Mouse (Mus musculus) lung, adult 18-20 months (tissue): ENCODE results near the gene Nabp1.

Experiments used
- DNase-seq, 2 experiments: peaks; one replicate each; pipeline ENCODE4 v3.0.0; 2022; ENCODE audit warnings: mixed read lengths in 2 of 2

Gene Nabp1

DNA sequence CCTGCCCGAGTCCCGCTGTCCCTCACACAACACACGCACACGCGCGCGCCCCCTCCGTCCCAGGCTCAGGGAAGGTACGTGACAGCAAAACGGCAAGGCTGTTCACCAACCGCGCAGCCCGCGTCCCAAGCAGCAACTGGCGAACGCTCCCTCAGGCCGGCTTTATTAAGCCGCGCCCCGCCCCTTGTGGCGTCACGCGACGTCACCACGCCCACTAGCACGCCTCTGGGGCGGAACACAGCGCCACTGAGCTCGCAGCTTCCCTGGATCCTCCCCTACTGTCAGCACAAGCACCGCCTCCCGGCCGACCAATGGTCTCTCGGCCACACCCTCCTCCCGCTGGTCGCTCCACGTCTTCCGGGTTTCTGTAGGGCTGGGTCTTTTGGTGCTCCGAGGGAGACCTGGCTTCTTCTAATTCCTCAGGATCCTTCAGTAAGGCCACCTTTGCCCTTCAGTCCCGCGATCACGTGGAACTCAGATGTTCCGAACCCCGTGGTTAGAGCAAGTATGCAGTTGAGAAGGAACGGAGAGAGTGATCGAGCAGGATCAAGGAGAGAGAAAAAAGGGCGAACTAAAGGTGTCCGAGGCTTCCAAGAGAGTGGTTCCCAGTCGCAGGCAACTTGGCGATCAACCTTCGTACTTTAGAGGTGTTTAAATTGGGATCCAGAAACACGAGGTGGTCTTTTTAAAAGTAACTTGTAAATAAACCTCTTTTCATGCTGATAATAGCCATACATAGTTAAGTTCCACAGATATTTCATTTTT, at the start of gene Nabp1:
Gene Nabp1, minus strand, starts transcription at position 164 of the 765 bp plus-strand sequence.
- peak; percentile 99 for DNase-seq

DNA sequence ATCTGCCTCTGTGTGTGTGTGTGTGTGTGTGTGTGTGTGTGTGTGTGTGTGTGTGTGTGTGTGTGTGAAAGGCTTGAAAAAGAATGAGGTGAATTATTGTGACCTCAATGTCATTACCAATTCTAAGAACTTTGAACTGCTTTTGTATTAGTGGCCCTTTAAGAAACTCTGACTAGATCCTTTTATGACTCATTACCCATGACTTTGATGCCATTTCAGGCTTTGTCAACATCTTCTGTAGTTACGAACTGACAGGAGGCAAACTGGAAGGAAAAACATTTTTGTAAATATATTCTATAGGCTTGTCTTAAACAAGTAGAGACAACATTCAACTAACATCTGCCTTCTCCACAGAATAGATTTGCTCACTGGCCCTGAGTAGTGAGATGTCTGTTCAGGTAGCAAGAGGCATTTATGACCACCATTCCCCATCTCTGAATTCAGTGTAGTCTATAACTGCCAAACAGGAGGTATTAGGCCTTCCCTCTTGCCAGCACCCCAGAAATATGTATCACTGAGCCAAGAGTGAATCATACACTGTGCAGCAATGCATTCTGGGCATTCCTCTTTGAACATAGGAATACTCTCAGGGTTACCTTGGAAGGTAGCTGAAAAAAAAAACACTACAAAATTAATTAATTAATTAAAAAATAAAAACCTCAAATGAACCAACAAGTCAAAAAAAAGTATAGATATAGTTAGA, 47.5 kb upstream of the Nabp1 start:
- no peak for DNase-seq

DNA sequence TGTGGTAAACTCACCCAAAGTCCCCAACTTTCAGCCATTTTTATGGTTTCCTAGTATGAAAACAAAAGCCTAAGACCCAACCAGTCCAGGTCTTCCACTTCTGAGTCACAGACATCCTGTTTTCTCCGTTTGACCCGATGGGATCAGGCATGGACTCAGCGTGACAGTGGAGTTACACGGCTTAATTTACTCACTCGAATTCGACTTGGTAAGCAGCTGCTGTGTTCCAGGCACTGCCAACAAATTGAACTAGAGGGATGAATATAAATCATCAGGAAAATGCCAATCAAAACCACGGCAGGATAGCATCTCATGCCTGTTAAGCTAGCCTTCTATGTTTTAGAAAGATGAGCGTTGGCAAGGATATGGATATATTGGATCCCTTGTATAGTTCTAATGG, 43.4 kb upstream of the Nabp1 start:
- DNase-seq = no peak

DNA sequence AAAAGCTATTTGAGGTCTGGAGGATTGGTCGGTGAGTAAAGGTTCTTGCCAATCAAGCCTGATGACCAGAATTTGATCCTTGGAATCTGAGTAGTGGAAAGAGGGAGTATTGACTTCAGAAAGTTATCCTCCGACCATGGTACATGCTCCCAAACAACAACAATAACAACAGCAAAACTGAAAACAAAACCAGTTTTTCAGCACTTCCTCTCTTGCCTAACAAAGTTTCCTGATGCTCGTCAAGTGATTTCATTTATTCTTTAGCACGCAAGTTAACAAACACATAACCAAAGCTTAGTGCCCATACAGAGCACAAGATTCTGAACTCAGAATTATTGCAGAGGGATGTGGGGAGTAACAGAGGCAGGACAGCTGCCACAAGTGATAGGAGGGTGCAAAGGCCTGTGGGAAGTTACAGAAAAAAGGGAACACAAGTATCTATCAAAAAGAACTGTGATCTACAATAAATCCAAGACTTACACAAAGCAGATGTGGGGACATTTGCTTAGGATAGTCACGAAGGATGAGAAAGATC, 42.1 kb upstream of the Nabp1 start:
- DNase-seq = no peak

DNA sequence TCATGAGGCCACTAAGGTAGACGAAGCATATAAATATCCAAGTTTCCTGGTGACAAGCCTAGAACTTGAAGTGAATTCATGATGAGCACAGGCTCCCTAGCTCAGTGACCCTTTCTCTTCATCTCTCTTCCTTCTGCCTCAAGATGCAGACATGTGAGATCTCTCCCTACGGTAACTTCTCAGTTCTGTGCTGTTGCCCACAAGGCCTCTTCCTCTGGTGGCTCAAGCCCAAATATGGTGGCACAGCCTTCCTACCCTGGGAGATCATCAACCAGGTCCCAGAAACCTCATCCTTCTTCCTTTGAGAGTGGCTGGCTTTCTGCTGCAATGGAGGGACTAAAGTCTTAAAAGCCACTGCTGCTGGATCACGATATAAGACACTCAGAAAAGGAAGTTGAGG, 40.9 kb upstream of the Nabp1 start:
- DNase-seq = no peak

DNA sequence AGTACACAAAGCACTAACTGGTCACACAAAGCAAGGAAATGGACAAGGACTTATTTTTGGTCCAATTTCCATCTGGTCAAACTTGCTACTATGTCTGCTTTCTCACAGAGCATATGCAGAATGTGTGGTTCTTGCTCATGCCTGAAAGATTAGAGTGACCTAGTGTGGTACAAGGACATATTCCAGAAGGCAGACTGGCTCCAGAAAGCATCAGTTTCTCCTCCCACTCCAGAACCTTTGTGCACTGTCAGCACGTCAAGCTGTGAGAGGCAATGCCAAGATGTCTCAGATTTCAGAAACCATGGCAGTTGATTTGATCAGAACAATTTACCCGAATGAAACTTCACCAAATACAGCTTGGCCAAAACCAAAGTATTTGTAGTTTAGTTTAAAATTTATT, 37.4 kb upstream of the Nabp1 start:
- DNase-seq = no peak

DNA sequence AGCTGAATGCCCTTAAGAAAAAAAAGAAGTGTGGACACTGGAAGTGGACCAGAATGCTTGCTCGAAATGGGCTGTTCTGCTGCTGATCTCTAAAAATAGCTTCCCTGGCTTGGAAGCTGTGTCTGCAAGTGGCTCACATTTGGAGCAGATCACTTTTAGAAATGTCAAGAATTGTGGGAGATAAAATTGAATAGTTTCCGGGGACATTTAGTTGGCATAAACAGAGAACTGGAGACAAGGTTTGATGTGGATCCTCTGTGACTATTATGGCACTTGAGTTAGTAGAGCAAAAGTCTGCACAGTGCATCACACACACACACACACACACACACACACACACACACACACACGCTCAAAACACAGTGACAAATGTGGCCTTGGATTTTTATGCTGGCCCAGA, 36.8 kb upstream of the Nabp1 start:
- no peak for DNase-seq

DNA sequence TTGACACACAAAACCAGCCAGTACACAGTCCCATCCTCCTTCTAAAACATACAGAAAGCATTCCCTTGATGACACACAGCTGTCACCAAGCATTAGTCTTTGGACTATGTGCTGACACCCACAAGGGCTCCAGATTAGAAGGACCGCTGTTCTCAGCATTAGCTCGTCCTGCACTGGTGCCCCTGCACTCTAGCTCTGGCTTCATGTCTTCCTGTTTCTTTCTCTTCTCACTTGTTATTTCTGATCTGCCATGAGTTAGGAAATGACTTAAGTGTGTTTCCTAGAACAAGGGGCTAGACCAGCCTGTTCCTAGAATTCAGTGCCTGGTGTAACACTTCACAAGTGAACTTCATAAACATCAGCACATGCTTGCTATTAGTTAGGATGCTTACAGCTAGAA, 36.2 kb upstream of the Nabp1 start:
- no peak for DNase-seq

DNA sequence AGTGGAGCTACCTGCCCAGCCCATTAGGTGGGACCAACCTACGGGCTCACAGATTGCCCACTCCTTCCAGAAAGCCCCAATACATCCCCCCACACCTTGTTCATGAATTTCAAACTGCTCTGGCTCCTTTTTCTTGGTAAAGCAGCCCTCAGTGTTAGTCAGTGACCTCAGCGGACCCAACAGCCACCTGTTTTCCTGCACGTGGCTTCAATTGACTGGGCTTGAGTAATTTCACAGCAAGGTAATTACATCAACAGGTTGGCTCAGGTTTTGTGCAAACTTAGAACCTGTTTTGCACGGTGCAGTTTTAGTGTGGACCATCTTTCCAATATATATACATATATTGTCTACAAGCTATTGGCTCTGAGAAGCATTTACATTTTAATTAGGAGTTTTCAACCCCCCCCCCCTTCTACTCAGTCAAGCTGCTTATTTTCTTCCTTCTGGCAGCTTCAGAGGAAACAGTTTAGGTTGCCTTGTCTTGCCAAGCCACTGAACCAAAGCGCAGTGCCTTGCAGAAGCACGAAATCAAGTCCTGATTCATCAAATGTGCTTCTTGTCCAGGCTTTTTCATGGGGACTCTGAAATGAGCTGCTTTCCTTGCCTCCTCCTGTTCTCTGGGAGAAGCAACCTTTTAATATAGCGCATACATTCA, 35.0 kb upstream of the Nabp1 start:
- peak; percentile 24 to 42 for DNase-seq

DNA sequence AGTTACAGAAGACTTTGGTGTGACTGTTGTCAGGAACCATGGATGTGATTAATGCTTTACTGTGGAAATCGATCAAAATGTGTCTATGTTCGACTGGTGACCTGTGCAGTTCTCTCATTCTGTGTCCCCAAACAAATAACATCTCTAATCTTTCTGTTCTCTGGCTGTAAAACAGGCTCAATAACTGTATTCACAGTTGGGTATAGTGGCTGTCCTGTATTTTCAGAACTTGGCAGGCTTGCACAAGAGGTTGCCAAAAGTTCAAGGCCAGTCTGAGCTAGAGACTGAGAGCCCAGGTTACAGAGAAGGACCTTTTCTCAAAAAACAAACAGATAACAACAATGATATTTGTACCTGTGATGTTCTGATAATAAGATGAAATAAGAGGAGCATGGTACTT, 34.1 kb upstream of the Nabp1 start:
- no peak for DNase-seq

DNA sequence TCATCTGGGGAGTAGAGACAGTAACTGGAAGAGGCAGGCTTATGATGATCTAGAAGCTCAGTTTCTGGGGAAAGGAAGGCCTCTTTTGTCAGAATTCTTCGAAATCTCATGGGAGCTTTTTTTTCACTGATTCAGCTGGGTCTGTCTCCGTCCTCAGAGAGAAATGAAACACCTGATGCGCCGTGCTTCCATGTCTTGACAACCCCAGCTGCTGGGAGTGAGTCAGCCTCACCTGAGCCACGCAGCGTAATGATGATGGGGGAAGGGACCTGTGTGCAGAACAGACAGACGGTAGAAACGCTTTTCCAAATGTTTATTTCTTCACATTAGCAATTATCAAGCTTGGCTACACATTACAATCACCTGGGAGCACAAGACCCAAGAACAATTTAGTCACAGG, 31.6 kb upstream of the Nabp1 start:
- DNase-seq = no peak

DNA sequence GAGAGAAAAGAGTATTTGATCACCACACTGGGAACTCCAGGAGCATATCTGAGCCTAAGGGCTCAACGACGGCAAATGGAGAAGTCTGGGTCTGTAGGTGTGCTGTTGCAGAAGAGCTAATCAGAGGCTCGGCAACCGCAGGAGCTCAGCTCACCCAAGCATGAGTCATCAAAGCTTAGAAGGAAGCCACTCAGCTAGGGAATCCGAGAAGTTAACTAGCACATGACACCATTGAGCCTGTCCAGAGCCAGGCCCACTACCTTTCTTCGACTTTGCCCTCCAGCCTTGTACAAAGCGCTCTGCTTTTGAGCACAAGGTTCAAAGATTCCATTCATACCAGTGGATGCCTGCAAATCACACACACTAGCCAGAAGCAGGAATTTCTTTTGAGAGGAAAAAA, 30.9 kb upstream of the Nabp1 start:
- DNase-seq = peak; percentile 36 to 55

DNA sequence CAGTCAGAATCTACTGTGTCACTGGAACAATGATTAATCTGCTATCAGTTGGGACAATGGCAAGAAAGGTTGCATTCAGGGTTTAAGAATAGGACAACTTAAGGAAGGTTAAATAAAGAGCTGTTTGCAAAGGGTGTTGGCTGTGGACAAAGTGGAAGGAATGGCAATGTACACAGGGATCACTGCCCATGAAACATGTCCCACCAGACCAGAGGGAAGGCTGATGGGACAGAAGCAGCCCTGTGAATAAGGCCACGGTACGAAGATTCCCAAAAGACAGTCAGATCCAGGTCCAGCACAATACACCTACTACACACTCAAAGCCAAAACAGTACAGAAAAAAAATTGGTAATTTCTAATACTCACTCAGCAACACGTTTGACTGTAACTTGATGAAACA, 30.3 kb upstream of the Nabp1 start:
- DNase-seq = no peak

DNA sequence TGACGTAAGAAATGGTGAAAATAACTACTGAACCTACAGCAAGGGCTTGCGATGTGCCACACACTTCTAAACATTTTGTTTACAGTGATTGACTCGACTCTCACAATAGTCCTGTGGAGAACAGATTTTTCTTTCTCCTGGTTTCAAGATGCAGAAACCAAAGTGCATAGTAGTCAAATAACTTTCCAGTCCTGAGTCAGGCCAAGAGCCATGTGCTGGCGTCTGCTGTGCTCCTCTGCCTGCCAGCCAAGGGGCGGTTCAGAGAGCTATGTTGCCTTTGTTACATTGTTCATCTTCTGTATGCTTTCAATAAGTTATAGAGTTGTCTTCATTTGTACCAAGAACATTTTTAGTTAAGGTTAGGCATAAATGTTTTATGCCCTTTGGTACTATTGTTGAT, 29.2 kb upstream of the Nabp1 start:
- DNase-seq = no peak

DNA sequence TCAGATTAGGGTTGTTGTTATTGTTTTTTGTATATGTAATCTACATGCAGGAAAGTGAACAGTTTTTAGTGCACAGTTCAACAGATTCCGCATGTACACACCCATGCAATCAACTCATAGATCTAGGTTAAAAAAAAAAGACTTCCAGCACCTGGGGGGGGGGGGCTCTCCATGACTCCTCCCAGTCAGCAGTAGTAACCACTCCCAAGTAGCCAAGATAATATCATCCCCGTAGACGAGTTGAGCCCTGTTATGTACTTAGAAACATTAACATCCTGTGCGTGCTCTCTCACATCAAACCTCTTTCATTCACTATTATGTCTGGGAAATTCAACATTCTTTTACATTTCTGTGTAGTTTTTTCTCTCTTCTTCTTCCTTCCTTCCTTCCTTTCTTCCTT, 28.0 kb upstream of the Nabp1 start:
- no peak for DNase-seq

DNA sequence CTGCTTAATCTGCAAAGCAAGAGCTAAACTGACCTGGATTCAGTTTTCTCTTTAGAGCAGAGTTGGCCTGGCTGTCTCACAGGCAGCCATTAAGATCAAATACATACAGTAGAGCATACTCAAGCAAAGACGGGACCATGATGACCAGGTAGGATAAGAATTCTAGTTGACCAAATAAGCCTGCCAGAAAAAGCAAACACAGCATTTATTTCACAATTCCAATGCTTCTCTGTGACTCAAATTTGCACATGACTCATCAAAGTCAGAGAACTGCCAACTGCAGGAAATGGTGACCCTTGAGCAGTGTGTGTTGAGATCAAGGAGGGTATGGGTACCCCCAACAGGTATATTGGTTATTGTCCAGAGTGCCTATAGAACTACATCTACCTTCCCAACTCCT, 27.4 kb upstream of the Nabp1 start:
- no peak for DNase-seq

DNA sequence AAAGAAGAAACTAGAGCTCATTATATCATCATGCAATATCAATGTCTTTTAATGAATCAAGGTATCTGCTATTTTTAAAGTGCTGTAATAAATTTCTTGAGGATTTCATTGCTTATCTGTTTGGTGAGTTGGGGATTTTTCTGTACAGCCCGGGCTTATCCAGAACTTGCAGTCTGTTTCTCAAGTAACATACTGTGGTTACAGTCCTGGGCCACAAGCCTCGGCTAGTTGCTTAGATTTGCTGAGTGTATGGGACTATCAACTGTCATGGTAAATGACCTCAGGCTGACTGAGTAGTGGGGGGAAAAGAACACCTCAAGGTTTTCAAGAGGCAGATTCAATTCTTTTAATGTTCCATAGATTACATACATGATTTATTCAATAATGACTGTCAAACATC, 24.8 kb upstream of the Nabp1 start:
- DNase-seq = no peak

DNA sequence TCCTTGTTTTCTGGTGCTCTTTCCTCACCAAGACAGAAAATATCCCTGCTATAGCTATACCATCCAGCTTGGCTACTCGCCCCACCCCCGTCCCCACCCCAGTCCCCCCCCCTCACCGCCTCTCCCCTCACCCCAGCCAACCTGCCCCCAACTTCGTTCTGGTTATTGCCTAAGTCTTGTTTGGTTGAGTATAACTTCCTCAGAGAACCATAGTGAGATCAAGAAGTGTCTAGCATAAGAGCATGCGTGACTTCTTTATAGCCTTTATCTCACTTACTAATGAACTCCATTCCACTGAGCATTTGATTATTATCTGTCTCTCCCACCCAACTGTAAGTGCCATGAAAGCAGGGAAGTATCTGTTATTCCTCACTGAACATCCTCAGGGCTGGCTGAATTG, 24.1 kb upstream of the Nabp1 start:
- DNase-seq = no peak

DNA sequence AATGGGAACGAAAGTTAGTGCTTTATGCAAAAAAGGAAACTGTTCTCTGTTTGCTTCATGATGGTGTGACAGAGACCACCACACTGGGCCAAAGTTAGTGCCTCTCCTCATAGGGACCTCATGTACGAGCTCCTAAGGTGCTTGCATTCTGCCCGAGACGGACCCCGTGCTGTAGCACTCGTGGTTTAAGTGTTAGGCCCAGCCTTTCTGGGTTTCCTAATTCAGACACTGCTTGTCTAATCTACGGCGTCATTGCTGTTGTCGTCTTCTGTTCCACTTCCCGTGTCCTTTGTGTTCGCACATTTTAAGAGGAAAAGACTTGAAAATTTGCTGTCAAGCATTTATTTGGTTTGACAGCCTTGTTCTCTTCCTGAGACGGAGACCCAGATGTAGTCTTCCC, 23.0 kb upstream of the Nabp1 start:
- peak in 1 of 2 experiments; percentile 17 for DNase-seq

DNA sequence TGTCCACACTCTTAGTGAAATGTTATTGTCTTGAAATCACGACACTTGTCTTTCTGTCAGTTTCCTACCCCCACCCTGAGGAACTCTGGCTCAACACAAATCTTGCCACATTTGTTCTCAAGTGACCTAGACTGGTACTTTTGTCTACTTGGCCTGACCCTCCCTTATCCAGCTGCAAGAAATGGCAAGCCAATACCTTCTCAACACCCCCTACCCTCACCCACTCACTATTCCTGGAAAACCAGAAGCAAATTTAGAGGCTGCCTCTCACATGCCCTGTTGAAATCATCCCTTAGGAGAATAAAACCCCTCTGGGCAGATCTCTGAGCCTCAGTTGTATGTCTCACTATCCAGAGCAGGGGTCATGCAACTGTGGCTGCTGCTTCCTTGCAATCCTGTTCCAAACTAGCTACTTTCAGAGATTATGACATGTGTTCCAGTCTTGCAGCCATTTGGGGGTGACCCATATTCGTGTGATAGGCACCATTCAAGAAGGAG, 20.4 kb upstream of the Nabp1 start:
- peak in 1 of 2 experiments; percentile 19 for DNase-seq

DNA sequence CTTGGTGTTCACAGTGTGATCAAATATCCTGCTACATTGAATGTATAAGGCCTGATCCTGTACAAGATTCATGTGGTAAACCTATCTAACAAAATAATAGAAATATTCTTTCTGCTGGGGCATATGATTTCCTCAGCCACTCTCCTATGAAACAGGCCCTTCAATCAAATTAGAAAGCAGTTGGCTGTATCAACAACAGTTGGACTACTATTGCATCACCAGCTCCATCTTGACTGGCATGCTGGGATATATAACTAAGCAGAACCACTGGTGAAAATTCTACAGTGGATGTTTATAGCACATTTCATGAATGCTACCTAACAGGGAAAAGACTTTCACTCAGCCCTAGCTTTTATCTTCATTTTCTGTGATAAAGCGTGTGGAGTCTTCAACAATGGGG, 17.9 kb upstream of the Nabp1 start:
- no peak for DNase-seq

DNA sequence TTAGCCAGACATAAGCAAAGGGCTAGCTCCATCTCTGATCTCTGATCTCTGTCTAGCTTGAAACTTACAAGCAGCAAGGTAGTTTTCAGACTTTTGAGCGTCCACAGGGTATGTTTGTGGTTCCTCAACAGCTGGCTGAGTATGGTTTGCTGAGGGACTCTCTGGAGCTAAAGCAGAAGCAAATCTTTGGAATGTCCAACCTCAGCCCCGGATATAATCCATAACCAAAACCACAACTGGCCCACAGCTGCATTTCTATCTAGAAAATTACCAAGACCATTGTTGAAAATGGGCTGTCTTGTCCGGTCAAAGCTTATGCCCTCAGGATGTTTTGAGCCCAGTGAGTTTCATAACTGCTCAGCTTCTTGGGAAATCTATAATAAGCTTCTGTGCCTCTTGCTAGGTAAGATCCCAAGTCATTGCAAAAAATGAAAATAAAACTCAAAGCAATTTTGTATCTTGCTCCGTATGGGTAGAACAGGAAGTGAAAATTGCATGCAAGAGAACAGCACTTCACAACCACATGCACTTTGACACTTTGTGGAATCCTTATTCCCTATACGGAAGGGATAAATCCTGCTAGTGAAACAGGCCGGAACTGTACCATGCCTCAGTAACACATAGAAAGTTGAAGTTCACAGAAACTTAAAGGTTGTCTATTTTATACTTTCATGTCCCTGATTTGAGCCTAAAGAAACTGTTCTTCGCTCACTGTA, 15.5 kb upstream of the Nabp1 start:
- no peak for DNase-seq

DNA sequence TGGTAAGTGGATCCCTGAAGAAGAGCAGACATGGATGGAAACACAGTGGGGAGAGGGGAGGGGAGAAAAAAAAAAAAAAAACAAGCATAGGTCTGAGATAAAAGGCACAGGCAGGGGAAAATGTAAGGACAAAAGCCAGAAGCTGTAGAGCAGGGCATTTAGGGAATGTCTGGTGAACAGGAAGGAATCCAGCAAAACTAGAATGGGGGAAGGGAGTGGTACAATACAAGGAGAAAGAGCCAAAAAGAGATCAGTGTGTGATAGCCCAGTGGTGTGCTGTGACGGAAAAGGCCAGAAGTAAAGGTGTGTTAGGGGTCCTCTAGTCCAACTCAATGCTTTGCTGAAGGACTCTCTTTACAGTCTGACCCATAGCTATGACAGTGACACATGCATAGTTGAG, 8.1 kb upstream of the Nabp1 start:
- no peak for DNase-seq
